Mouse (Mus musculus) frontal cortex, postnatal 10 days (tissue): ENCODE results near the gene Slc13a3.

Experiments
- DNase-seq, 2 experiments: peaks; one replicate each; pipeline ENCODE4 v3.0.0; 2022; ENCODE audit warnings: low spot score in 2 of 2, mixed read lengths in 1 of 2

The Slc13a3 gene

DNA sequence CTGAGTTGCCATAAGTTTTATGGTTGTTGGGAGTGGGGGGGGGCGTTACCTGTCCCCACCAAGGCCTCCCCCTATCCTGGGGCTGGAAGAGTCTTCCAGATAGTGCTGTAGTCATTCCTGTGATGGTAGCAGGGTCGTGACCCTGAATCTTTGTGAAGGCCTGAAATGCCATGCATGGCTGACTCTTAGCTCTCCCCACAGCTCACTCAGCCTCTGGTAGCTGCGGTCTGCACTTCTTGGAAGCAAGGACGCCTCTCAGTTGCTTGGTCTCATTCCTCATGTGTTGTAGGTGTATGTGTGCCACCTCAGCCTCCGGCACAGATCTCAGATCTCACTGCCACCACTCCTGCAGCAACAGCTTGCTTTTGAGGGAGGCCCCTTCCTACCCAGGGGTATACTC, 2.8 kb upstream of the Slc13a3 start:
- DNase-seq = no peak

- DNase-seq = no peak
Observed at GRCm38 (mm10) chr2:165475412-165475811, 2.4 kb upstream of the Slc13a3 start.

DNA sequence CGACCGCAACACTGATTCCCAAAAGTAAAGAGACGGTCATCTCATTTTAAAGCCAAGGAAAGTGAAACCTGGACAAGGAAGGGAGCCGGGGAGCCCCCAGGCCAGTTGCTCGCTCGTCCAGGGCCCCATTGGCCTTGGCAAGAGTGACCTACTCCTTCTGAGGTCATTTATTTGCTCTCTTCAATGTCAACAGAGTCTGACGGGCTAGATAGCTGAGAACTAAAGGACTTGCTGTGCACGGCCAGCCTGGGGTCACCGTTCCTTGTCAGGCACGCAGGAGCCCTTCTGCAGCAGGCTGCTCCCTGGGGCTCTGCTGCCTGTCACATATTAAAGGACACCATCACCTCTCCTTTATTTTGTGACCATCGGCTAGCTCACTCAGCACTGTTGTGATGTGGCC, 1.1 kb downstream of the Slc13a3 start:
- DNase-seq = no peak

GRCm38 (mm10) chr2:165470167-165470566, 2.9 kb downstream of the Slc13a3 start:
- no peak for DNase-seq

DNA sequence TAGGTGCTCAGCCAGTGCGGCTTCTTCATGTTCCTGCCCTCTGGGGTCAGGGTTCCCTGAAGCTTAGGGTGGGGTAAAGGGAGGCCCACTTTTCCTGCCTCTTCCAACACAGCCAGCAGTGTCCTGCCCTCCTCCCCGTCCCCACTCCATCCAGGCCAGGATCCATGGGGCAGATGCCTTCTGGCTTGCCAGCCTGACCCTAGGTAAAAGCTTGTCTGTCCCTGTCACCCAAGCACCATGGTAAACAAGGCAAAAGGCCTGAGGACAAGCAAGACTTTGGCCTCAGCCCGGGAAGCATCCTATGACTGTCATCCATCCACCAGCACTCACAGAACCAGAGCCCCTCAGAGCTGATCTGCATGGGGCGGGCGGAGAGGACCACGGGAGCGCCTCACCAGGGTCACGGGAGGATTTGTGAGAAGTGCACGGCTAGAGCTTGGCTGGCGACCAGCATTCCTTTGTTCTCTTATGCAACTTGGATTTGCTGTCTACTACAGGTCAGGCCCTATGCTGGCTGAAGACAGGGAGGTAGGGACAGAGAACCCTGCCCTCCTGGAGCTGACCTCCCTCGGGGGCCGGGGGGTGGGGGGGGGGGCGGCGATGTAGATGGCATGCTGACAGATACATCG, 5.1 kb downstream of the Slc13a3 start:
- DNase-seq = no peak

- no peak for DNase-seq
Observed at GRCm38 (mm10) chr2:165459663-165460062, 13.4 kb downstream of the Slc13a3 start.

GRCm38 (mm10) chr2:165458189-165458588, 14.8 kb downstream of the Slc13a3 start:
- DNase-seq = no peak

DNA sequence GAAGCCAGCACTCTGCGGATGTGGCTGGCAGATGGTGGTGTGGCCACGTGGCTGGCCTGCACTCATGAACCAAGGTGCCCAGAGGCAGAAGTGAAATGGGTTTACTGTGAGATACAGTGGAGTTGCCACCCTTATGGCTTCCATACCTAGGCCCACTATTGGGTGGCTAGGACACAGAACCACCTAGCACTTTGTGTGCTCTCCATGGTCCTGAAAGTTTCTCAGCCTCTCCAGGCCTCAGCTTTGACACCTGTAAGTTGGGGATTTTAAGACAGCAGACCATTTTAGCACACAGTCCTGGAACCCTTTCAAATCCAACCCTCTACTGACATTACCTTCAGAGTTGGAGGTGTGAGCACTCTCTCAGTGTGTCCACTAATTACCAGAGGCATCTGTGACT, 16.3 kb downstream of the Slc13a3 start:
- no peak for DNase-seq

DNA sequence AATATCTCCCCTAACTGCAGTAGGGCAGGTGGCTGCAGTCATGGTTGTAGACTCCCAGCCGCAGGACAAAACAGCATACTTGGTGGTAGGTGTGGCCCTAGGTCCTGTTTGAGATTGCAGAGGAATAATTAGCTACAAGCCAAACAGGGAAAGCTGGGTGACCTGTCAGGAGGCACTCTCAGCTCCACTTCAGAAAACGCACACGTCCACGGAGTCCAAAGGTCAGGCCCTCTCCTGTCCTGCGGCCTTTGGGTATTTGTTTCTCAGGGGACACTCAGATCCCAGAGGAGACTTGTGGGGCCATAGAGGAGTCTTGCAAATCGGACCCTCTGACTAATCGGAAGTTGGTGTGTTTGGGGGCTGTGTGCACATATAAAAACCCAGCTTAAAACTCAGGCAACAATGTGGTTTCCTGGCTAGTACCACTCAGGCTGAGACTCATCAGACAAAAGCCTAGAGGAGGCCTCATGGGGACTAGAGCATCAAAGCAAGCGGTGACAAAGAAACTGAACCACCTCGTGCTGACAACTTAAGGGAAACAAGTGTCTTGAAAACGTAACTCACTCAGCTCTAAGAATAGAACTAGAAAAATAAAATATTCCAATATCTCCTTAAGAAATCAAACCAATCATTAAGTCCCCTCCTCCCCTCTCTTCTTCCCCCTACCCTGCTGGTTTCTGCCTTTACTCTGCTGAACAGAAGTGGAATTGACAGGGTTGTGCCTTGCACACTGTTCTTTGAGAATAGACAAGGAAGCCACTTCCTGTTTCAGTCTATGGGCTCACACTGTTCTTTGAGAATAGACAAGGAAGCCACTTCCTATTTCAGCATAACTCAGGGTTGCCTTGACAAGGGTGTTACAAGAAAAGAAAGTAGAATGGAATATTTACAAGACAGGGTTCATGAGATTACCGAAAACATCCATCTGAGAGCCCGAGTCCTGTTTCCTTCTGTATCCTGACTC, 20.0 kb downstream of the Slc13a3 start:
- no peak for DNase-seq

DNA sequence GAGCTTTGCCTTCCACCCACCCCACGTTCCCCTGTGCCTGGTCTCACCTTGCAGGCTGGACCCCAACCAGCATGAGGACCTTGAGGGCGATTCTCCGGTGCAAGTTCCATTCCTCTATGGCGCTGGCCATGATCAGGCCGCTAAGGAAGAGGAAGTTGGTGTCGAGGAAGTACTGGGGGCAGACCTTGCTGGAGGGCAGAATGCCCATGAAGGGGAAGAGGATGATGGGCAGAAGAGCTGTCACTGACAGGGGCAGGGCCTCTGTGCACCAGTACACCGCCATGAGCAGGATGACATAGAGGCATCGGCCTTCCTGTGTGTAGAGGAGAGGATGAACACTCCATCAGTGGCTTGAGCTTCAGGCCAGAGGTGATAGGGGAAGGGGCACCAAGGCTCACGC, 24.6 kb downstream of the Slc13a3 start:
- no peak for DNase-seq

- no peak for DNase-seq
Observed at GRCm38 (mm10) chr2:165444861-165445260, 28.2 kb downstream of the Slc13a3 start.

- DNase-seq = no peak
Observed at GRCm38 (mm10) chr2:165442981-165443380, 30.0 kb downstream of the Slc13a3 start.

DNA sequence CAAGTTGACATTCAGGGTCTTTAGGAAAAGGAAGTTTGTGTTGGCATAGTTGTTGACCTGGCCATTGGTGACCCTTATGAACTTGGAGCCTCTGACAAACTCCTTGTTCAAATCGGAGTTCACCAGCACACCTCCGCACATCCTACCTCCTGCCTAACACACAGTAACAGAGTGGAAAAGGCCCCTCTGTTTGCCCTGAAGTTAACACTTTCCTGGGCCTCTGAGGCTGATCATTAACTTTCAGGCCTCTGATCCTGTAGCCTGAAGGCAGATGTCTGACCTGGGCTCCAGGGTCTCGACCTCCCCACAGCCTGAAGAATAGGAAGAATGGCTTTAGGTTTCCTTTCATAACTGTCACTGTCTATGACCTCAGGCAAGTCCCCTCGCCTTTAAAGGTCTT, 31.4 kb downstream of the Slc13a3 start:
- DNase-seq = no peak

- no peak for DNase-seq
Observed at GRCm38 (mm10) chr2:165439613-165440012, 33.4 kb downstream of the Slc13a3 start.

GRCm38 (mm10) chr2:165438881-165439280, 34.1 kb downstream of the Slc13a3 start:
- no peak for DNase-seq

DNA sequence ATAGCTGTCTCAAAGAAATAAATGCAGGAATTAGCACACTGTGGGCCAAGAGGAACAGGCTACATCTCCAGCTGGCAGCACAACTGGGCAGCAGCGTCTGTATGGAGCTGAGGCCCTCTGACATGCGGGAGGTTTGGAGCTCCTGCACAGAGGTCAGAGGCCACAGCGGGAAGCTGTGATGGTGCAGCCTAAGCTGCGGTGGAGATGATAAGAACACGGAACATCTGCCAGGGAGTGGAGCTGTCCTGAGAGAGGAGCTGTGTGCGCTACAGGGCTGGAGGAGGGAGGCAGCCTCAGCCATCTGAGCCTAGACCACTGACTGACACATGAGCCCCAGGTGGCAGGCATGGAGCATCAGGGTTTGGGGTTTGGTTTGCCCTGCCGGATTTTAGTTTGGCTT, 44.3 kb downstream of the Slc13a3 start:
- DNase-seq = no peak

- DNase-seq = no peak
Observed at GRCm38 (mm10) chr2:165420195-165420594, 52.8 kb downstream of the Slc13a3 start.

- peak in 1 of 2 experiments; percentile 44 for DNase-seq
Observed at GRCm38 (mm10) chr2:165419670-165420111, 53.3 kb downstream of the Slc13a3 start.

- no peak for DNase-seq
Observed at GRCm38 (mm10) chr2:165418577-165418976, 54.5 kb downstream of the Slc13a3 start.

DNA sequence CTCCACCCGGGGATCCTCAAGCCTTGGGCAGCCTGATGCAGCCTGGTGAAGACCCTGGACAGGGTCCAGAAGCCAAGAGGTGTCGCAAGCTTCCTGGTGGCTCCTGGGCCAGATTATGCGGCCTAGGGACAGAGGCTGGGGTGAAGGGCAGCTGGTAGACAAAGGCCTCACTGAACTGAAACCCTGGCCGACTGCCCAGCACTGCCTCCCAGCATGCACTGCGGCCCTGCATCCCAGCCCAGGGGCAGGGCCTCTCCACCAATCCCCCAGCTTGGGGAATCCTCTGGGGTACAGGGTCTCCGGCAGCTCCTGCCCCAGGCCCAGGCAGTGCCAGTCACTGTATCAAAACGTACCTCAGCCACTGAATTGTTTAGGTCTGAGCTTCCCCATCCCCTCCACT, 55.7 kb downstream of the Slc13a3 start:
- peak; percentile 62 to 72 for DNase-seq

GRCm38 (mm10) chr2:165415795-165416194, 57.2 kb downstream of the Slc13a3 start:
- DNase-seq = no peak

- DNase-seq = no peak
Observed at GRCm38 (mm10) chr2:165415141-165415721, 57.8 kb downstream of the Slc13a3 start.

- no peak for DNase-seq
Observed at GRCm38 (mm10) chr2:165414321-165414720, 58.7 kb downstream of the Slc13a3 start.
